Mouse (Mus musculus) G1E-ER4 (cell line): ENCODE measurements around the gene Mapk7. TPM values are rescaled to one million over a fixed set of nuclear protein-coding genes. Genes with fewer than 3 reads are reported as not detected.

Source experiments
- GATA1 ChIP-seq: IDR thresholded peaks from one replicate; pipeline ENCODE4 v1.8.0; 2012; ENCODE audit warnings: low read length, inconsistent platforms
- polyA plus RNA-seq: library from polyadenylated mRNA; stranded (reverse); fragments of >175 nt; gene quantifications from 2 replicates; pipeline ENCODE4 v1.2.3, GENCODE M21; 2012

The Mapk7 gene
- polyA plus RNA-seq, 1 experiment = 27.7 TPM

DNA sequence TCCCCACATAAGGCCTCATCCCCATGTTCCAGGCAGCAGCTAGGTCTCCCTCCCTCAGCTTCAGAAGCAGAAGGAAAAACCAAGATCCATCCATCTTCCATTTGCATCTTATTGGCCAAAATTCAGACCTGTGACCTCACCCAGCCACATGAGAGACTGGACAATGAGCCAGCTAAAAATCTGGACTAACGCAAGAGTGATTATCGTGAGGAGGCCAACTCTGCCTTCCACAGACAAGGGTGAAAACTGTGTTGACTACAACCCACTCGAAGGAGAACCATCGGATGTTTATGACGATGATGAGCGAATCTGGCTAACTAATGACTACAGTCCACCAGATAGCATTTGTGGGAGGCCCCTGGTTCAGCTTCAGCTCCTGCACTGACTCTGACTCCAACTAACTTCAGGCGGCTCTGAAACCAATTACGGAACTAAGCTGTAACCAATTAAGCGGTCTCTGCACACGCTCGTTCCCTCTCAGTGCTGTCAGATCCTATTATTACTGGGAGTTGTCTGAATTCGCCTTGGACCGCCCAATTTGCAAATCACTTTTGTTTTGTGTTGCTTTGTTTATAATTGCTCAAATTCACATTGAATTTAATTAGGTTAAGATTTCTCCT lies 10.9 kb downstream of the Mapk7 start:
- TF ChIP-seq GATA1 = no peak

- no peak for TF ChIP-seq GATA1
Measured at GRCm38 (mm10) chr11:61481239-61482090, 12.7 kb downstream of the Mapk7 start.

DNA sequence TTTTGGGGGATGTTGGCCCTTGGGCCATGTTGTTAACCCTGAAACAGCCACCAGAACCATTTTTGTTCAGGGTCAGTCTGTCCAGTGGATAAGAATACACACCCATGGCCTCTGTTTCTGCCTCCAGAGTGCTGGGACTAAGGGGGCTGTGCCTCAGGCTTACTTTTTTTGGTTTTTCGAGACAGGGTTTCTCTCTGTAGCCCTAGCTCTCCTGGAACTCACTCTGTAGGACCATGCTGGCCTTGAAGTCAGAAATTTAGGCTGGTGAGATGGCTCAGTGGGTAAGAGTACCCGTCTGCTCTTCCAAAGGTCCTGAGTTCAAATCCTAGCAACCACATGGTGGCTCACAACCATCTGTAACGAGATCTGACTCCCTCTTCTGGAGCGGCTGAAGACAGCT lies 15.4 kb downstream of the Mapk7 start:
- no peak for TF ChIP-seq GATA1

GRCm38 (mm10) chr11:61477566-61478508 lies 16.4 kb downstream of the Mapk7 start:
- no peak for TF ChIP-seq GATA1

GRCm38 (mm10) chr11:61476786-61477382 lies 17.3 kb downstream of the Mapk7 start:
- TF ChIP-seq GATA1 = no peak

GRCm38 (mm10) chr11:61473630-61474029 lies 20.6 kb downstream of the Mapk7 start:
- TF ChIP-seq GATA1 = no peak

- no peak for TF ChIP-seq GATA1
Measured at GRCm38 (mm10) chr11:61470880-61471279, 23.3 kb downstream of the Mapk7 start.

- TF ChIP-seq GATA1 = no peak
Measured at GRCm38 (mm10) chr11:61469317-61469917, 24.8 kb downstream of the Mapk7 start.

DNA sequence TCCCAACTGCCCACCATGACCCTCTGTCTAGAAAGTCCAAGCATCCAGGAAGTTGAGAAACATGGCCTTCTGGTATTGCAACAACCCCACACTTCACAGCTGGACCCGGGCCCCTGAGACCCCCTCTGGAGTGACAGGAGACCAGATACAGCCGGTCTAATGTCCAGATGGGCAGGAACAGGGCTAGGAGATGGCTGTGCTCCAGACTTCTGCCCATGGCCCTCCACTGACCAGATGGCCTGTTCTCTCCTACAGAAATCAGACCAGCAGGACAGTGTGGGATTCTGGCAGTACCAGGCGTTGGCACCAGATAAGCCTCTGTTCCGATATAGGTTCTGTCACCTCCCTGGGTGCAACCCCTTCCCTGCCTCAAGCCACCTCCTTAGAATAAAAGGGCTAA lies 25.7 kb downstream of the Mapk7 start:
- no peak for TF ChIP-seq GATA1

GRCm38 (mm10) chr11:61465422-61465821 lies 28.8 kb downstream of the Mapk7 start:
- TF ChIP-seq GATA1 = no peak

- TF ChIP-seq GATA1 = no peak
Measured at GRCm38 (mm10) chr11:61464071-61464470, 30.1 kb downstream of the Mapk7 start.

- no peak for TF ChIP-seq GATA1
Measured at GRCm38 (mm10) chr11:61449499-61450292, 44.5 kb downstream of the Mapk7 start.

GRCm38 (mm10) chr11:61448599-61449225 lies 45.5 kb downstream of the Mapk7 start:
- TF ChIP-seq GATA1 = no peak

DNA sequence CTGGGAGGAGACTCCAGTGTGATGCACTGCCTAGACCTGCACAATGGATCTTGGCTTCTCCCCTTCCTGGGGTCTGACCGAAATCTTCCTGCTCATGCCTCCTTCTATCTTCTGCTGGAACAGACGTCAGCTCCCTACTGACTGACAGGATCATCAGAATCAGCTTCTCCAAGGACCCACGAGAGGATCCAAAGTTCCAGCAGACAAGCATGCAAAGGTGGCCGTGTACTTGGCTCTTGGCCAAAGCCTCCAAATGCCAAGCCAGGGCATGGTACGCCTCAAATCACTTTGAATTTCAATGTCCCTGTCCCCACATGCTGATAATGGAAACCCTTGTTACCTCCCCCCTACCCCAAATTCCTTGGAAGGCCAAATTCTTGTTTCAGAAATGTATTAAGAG lies 46.2 kb downstream of the Mapk7 start:
- no peak for TF ChIP-seq GATA1

DNA sequence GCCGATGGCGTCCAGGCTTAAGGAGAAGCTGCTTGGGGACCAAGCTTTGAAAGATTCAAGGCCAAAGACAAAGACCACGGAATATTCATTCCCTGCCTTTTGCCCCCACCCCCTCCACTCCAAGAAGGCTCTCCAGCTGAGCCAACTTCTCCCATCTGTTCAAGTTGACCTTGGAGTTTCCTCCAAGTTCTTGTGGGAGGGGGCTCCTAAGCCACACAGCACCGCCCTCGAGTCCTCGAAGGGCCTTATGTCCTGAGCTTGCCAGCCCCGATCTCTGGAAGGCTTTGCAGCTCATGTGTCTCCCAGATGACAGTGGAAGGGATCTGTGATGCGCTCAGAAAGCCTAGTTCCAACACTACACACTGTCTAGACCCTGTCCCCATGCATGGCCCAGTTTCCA lies 46.9 kb downstream of the Mapk7 start:
- TF ChIP-seq GATA1 = no peak
